Mouse (Mus musculus): ENCODE data around the gene Sinhcaf. TPM values are rescaled to one million over a fixed set of nuclear protein-coding genes. Genes with fewer than 3 reads are reported as not detected.
"Not testable (repeated sequence)": the region's sequence is repeated elsewhere in the genome, so short reads cannot be mapped to it uniquely, and the experiment has no call there.

The Sinhcaf gene
- polyA plus RNA-seq, 1 experiment from 2014 or later = 3.7 TPM

DNA sequence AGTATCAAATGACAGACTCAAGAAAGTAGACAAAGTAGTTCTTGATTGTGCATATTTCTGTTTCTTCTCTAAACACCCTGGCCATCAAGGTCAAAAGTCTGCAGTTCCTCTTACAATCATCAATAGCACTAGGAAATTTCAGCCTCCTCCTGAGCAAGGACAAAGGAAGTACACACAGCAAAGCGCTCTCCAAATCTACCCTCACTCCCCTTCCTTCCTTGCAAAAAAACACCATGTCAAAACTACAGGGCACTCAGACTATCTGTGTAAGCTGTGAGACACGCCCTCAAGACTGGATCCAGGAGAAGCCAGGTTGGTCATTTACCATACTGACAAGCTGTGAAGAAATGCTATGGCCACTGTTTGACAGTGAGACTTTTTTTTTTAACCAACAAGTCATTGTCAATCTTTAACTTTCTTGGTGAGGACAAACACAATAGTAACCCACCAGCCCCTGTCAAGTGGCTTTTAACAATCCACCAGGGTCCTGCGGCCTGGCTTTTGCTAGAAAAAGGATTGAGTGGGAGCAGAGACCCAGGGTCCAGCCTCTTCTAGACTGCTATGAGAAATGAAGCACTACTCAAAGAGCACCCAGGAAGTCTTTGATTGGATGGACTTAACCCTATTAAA lies 11.2 kb downstream of the Sinhcaf start:
- H3K27ac ChIP-seq = no peak overlapping the region
- WGBS (ENCODE audit: missing documents) = 72% methylated on average over 3 of the region's 3 CpGs

GRCm38 (mm10) chr6:148931281-148931680 lies 15.0 kb downstream of the Sinhcaf start:
- Histone ChIP-seq H3K36me3 (ENCODE audit: inconsistent target) (0 out of 2 replicates have a peak, but pooled peaks cover 5% of the 10 kb centered on the region), H3K27ac (no peak overlapping the region), H3K79me2 (ENCODE audit: inconsistent target) (peaks cover 30% of the 10 kb centered on the region), H3K4me3 (ENCODE audit: inconsistent target) (no peak overlapping the region)
- WGBS (ENCODE audit: missing documents) = 89% methylated on average over 6 of the region's 6 CpGs

More for the DNA sequence above, 11.2 kb downstream of the Sinhcaf start:
- H3K79me2 ChIP-seq (ENCODE audit: inconsistent target) = peaks cover 65% of the 10 kb centered on the region
- H3K36me3 ChIP-seq (ENCODE audit: inconsistent target) = no peaks in the 10 kb centered on the region
- no peak overlapping the region for H3K4me3 ChIP-seq (ENCODE audit: inconsistent target)

- Histone ChIP-seq H3K36me3 (ENCODE audit: inconsistent target) (no peaks in the 10 kb centered on the region), H3K79me2 (ENCODE audit: inconsistent target) (no peaks in the 10 kb centered on the region), H3K27ac (no peak overlapping the region), H3K4me3 (ENCODE audit: inconsistent target) (no peak overlapping the region)
These were observed 27.3 kb downstream of the Sinhcaf start for GRCm38 (mm10) chr6:148918841-148919398.

DNA sequence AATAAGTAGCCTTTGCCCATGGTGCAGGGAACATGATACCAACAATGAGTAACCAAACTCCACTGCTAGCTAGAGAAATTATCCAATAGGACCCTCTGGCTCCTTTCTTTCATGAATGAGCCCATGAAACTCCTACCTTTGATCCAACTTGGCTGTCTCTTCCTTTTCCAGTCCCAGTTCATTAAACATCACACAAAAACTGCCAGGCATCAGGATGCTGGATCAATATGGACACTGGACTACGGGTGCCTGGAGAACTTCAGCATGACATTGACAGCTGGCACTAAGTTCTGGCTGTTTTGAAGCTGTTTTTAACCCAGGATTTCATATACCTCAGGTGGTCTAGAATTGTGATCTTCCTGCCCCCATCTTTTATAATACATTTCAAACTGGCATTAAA lies 28.6 kb downstream of the Sinhcaf start:
- Histone ChIP-seq H3K36me3 (ENCODE audit: inconsistent target) (no peaks in the 10 kb centered on the region), H3K27ac (no peak overlapping the region), H3K79me2 (ENCODE audit: inconsistent target) (no peaks in the 10 kb centered on the region), H3K4me3 (ENCODE audit: inconsistent target) (no peak overlapping the region)
- 77% methylated on average over 1 of the region's 1 CpGs for WGBS (ENCODE audit: missing documents)

DNA sequence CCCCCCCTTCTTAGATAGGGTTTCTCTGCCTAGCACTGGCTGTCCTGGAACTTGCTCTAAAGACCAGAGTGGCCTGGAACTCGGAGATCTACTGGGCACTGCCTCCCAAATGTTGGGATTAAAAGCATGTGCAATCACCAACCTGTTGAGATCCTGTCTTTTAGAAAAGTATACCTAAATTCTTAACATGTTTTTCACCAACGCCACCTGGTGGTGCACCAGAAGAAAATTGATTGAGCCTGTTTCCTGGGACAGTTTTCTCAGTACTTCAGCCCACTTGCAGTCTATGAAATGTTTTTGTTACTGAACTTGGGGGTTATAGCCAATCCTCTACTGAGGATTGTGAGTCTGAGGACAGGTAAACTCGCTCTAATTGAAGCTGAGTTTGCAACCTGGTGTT lies 29.4 kb downstream of the Sinhcaf start:
- no peaks in the 10 kb centered on the region for H3K36me3 ChIP-seq (ENCODE audit: inconsistent target)
- no peaks in the 10 kb centered on the region for H3K79me2 ChIP-seq (ENCODE audit: inconsistent target)
- 33% methylated on average over 3 of the region's 3 CpGs for WGBS (ENCODE audit: missing documents)
- no peak overlapping the region for H3K27ac ChIP-seq
- no peak overlapping the region for H3K4me3 ChIP-seq (ENCODE audit: inconsistent target)

DNA sequence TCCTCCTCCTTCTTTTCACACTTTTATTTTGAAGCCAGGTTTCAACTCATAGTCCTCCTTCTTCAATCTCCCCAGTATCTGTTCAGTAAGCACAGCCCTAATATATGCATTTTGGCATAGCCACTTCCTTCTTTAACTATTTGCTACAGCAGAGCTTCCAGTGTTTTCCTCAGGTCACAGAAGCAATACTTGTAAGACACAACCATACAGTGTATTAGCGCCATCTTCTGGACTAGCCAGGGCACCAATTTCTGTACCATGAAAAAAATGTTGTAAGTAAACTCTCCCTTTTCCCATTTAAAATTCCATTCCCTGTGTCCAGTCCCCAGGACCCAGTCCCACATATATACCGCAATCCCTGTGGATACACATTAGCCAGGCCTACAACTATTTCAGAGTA lies 32.3 kb downstream of the Sinhcaf start:
- 3% methylated on average over 2 of the region's 2 CpGs for WGBS (ENCODE audit: missing documents)
- no peak overlapping the region for H3K4me3 ChIP-seq (ENCODE audit: inconsistent target)
- no peaks in the 10 kb centered on the region for H3K36me3 ChIP-seq (ENCODE audit: inconsistent target)
- no peaks in the 10 kb centered on the region for H3K79me2 ChIP-seq (ENCODE audit: inconsistent target)
- no peak overlapping the region for H3K27ac ChIP-seq

- not testable (repeated sequence) for H3K36me3 ChIP-seq (ENCODE audit: inconsistent target); H3K79me2 ChIP-seq (ENCODE audit: inconsistent target); H3K4me3 ChIP-seq (ENCODE audit: inconsistent target); H3K27ac ChIP-seq
- WGBS (ENCODE audit: missing documents) = 54% methylated on average over 8 of the region's 8 CpGs
These were observed 34.4 kb downstream of the Sinhcaf start for GRCm38 (mm10) chr6:148911906-148912305.

DNA sequence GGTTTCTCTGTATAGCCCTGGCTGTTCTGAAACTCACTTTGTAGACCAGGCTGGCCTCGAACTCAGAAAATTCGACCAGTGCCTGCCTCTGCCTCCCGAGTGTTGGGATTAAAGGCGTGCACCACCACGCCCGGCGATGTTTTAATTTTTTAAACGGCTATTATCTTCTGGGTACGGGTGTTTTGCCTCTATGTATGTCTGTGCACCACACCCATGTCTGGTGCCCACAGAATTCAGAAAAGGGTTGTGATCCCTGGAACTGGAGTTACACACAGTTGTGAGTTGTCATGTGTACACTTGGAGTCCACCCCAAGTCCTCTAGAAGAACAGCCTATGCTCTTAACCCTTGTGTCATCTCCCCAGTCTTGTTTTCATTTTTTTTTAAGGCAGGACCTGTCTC lies 39.3 kb downstream of the Sinhcaf start:
- 90% methylated on average over 9 of the region's 9 CpGs for WGBS (ENCODE audit: missing documents)
- H3K4me3 ChIP-seq (ENCODE audit: inconsistent target) = no peak overlapping the region
- H3K79me2 ChIP-seq (ENCODE audit: inconsistent target) = no peaks in the 10 kb centered on the region
- H3K36me3 ChIP-seq (ENCODE audit: inconsistent target) = no peaks in the 10 kb centered on the region
- no peak overlapping the region for H3K27ac ChIP-seq

GRCm38 (mm10) chr6:148902728-148903127 lies 43.5 kb downstream of the Sinhcaf start:
- Histone ChIP-seq H3K4me3 (ENCODE audit: inconsistent target) (no peak overlapping the region), H3K27ac (no peak overlapping the region), H3K79me2 (ENCODE audit: inconsistent target) (no peaks in the 10 kb centered on the region), H3K36me3 (ENCODE audit: inconsistent target) (no peaks in the 10 kb centered on the region)
- WGBS (ENCODE audit: missing documents) = 90% methylated on average over 3 of the region's 3 CpGs

DNA sequence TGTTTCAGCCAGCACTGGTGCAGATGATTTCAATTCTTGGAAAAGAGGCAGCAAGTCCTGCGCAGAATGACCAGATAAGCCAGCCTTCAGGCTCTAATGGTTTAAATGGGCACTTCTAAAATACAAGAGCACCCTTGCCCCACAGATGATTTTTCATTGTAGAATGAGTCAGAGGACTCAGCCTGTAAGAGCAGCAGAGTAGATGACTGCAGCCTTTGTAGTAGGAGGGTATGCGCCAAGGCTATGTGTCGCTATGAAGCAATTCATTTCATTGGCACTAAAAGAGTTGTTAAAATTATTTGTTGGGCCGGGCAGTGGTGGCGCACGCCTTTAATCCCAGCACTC lies 49.8 kb downstream of the Sinhcaf start:
- Histone ChIP-seq H3K79me2 (ENCODE audit: inconsistent target) (no peaks in the 10 kb centered on the region), H3K27ac (no peak overlapping the region), H3K4me3 (ENCODE audit: inconsistent target) (peak overlapping the region; percentile 61), H3K36me3 (ENCODE audit: inconsistent target) (no peaks in the 10 kb centered on the region)
- 70% methylated on average over 6 of the region's 6 CpGs for WGBS (ENCODE audit: missing documents)

DNA sequence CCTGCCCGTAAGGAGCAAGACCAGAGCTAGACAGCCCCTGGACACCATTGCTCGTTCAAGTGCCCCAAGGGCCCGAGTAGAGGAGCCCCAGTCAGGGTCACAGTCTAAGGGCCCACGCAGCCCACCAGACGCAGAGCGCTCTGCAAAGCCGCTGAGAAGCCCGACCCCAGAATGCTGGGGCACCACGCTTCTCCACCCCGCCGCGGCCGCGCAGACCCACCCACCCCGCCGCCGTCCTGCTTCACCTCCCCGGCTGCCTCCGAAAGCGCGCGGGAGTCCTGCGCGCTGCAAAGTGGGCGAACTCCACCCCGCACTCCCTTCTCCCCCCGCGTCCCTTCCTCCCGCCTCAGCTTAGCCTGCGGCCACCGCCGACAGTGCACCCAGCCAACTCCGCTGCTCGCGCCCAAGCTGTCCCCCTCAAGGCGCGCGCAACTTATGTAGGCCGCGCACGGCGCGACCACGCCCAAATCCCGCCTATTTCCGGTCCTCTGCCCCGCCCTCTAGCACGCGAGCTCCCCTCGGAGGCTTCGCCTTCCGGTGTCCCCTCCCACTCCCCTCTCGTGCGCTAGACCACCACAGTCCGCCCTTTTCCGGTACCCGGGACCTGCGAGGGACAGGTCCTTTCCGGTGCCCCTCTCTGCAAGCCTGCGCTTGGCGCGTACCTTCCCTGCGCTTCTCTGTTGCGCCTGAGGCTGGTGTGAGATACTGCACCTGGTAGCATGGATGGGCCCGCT lies 50.3 kb downstream of the Sinhcaf start, which contains the start of gene Caprin2:
Caprin2 (minus strand) TSS at position 465 of the 734 bp plus-strand sequence.
- Histone ChIP-seq H3K27ac (no peak within 1 kb of the TSS), H3K36me3 (ENCODE audit: inconsistent target) (no peaks in the 10 kb centered on the region), H3K79me2 (ENCODE audit: inconsistent target) (no peaks in the 10 kb centered on the region), H3K4me3 (ENCODE audit: inconsistent target) (peak within 1 kb of the TSS; percentile 61)
- 1% methylated on average over 62 of the region's 65 CpGs for WGBS (ENCODE audit: missing documents)

DNA sequence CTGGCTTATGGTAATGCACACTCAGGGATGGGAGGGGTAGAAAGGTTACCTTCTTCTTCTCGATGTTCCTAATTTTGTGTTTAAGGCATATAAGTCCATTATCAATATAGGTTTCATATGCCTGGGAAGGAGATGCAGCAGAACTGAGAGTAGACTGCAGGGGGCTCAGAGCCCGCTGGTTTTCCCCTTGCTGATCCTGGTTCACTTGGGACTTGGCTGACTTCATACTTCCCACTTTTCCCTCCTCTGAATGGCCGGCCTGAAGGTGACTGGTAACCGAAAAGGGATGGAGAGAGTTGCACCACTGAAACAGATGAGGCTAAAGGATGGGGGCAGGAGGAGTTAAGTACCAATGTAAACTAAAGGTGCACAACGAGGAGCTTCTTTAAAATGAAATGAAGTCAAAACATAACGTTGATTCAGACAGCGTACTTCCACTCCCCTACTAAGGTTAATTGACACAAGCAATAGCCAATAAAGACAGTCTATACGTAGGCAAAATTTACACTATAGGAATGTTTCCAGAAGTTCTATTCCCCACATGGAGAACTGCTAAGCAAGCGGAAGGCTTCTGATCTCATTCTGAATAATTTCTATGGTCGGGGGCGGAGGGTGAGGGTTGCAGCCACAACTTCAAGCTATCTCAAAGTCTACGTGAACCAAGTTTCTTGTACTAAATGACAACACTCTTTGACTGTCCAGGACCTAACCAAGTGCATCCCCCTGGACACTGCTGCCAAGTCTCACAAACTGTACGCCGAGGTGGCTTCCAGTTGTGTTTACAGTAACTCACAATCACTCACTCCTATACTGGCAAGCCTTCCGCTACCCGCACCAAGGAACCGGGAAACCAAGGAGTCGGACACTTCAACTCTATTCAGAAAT lies 51.1 kb downstream of the Sinhcaf start:
- 7% methylated on average over 16 of the region's 18 CpGs for WGBS (ENCODE audit: missing documents)
- Histone ChIP-seq H3K79me2 (ENCODE audit: inconsistent target) (no peaks in the 10 kb centered on the region), H3K4me3 (ENCODE audit: inconsistent target) (peak overlapping the region; percentile 61), H3K27ac (no peak overlapping the region), H3K36me3 (ENCODE audit: inconsistent target) (no peaks in the 10 kb centered on the region)

DNA sequence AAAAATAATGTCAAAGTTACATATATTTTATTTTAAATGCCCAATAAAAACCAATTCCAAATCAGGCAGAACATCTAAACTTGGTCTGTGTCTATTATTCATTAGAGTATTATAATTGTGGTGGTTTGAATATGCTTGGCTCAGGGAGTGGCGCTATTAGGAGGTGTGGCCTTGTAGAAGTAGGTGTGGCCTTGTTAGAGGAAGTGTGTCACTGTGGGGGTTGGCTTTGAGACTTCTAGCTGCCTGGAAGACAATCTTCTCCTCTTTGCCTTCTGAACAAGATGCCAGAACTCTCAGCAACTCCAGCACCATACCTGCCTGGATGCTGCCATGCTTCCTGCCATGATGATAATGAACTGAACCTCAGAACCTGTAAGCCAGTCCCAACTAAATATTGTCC lies 72.4 kb downstream of the Sinhcaf start:
- 91% methylated on average over 1 of the region's 1 CpGs for WGBS (ENCODE audit: missing documents)
- no peak overlapping the region for H3K4me3 ChIP-seq (ENCODE audit: inconsistent target)
- H3K36me3 ChIP-seq (ENCODE audit: inconsistent target) = no peaks in the 10 kb centered on the region
- H3K79me2 ChIP-seq (ENCODE audit: inconsistent target) = no peaks in the 10 kb centered on the region
- H3K27ac ChIP-seq = no peak overlapping the region
